Mouse (Mus musculus) T-helper 1 cell (primary cell): Measurements from ENCODE around the gene Tecrl.

ENCODE experiments used
- in situ Hi-C: fragments of 300-600 bp; cut with MboI, MseI; formaldehyde crosslinking; loops from one replicate; pipeline ENCODE4 v1.15.1; 2025; ENCODE audit warnings: high pct_unique_total_duplicates

Tecrl gene

DNA sequence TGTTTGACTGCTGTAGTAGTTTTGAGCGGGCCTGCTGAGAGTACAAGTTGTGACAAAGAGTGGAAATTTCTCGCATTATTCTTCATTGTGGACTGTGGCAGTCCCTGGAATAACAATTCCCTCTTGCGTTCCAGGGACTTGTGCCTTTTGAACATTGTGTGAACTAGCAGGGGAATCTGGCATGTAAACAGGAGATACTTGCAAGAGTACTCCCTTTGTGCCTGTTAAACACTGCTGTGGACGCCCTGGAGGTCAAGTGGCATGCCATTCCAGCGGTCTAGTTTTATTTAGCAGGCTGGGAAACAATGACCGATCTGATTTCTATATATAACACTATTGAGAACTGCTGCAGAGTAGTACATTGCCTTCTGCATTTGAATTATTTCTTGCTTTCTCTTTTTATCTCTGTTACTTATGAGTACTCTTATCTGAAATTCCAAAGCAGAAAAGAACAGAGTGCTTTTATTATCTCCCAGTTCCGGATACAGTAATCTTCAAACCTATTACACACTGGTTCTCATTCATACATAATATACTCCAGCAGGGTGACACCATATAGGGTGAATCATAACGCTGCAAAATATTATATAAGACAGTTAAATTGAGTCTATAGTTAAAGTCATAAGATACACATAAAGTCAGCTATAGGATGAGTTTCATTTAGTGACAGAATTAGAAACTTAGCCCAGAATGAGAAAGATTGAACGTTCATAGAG lies at the start of gene Tecrl:
Gene Tecrl (minus strand): TSS at position 350 of the 716 bp plus-strand sequence.
- in situ Hi-C loops, result no loop called here

DNA sequence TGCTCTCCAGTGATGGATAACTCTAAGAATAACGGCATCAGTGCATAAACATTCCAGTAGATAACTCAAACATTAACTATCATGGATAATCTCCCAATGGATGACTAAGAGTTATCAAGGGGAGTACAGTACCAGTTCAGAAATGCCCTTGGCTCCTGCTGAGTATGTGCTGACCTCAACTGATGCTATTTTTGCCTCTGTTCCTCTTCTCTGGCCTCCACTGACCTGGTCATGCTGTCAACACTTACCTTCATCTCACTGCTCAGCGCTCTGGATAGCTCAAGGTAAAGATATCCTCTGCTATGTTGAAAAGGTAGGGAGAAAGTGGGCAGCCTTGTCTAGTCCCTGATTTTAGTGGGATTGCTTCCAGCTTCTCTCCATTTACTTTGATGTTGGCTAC lies 30.0 kb upstream of the Tecrl start:
- in situ Hi-C loops, result no loop called here

DNA sequence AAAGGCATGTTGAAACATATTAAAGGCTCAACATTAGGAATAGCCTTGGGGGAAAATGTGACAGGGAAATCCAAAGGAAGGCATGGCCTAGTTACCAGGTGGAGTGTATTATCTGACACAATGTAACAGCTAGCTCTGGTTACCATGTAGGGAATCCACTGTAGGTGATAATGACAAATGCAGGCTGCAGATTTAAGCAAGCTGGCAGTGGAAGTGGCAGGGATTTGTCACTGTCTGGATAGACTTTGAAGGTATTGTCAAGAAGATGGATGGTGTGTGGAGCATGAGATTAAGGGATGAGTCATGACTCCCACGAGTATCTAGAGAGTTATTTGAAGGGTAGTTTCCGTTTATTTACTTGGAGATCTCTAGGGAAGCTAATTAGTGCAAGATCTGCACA lies 3.4 kb downstream of the Tecrl start:
- in situ Hi-C loops, result no loop called here

DNA sequence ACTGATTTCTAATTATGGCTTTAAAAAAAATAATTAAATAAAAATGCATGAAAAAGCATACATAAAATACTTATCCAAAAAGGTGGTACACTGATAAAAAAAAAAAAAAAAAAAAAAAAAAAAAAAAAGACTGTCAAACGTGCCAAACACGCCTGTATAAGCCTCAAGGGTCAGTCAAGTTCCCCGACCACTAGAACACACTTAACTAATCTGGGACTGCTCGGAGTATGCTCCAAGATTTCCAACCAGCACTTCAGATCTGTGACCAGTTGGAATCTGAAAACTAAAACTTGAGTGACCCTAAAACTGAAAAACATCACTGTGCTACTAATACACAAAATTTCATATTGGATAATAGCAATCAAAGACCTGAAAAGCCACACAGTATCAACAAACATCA lies 15.9 kb downstream of the Tecrl start:
- in situ Hi-C loops, result no loop called here

DNA sequence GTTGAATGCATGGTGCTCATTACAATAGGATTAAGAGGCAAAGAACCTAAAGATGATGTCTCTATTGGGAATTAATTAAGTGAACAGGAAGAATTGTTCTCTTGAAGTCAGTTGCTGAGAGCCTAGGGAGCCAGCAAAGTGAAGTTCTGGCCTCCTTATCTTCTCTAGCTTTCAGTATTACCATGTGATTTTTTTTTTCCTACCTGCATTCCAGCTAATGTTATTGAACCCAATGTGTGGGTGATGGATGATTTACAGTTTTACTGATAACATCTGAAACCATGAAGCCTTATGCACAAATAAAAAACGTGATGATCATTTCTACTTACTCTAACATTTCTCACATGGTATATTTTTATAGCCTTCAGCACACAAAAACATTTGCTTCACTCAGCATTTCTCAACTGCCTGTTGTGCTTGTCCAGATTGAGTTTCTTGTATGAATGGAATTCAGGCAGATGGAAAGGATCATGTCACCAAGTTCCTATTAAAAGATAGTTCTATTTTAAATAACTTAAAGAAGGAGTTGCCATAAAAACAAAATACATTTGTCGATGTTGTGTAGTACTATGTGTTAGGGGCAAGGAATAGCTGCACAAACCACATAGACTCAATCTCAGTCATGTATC lies 87.7 kb downstream of the Tecrl start:
- in situ Hi-C loops, result no loop called here

DNA sequence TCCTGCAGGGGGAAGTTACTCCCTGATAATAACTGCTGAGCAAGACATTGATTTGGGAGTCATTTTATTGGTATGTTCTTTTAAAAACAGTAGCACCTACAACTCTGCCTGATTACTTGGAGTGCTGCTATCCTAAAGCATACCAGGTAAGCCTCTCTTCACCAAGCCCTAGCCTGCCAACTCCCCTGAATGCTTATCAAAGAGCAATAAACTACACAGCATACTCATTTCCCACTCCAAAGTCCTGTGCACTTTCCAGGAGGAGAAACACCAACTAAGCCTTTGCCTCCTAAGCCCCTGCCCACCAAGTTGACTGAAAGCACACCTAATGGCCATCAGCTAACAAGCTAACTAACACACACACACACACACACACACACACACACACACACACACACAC lies 94.9 kb downstream of the Tecrl start:
- in situ Hi-C loops, result no loop called here

DNA sequence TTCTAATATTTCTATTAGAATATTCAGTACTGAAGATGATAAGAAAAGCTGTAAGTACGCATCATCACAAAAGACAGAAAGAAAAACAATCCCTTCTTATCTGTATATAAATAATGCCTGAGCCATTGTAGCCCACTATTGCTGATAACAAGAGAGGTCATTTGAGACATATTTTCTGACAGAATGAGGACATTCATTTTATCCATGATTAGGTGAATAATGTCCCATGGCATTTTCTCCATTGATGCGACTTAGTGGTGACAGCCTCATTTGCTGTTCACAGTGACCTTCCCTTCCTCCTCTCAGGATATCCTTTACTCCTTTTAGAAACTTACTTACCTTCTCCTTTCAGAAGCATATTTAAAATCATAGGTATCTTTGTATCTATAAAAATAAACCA lies 100.9 kb downstream of the Tecrl start:
- in situ Hi-C loops, result no loop called here

DNA sequence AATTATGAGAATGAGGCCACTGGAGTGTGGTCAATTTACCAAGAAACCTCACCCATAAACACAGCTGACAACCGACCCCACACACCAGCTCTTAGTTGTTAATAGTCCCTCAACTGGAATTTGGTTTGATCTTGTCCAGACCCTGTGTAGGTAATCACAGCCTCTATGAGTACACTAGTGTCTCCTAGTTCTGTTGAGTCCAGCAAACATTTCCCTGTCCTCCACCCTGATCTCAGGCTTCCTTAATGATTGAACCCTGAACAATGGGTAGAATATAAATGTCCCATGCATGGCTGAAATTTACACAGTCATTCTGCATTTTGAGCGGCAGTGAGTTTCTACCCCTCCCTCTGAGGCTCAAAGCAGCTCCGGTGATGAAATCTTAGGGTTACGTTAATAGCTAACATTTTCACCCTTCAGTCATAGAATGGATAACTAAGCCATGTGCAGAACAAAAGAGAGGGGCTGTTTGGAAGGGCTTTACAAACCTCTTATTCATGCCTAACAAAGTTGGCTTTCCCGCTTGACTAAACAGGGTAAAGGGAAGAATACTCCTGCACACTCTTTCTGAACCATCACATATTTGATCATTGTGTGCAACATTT lies 116.0 kb downstream of the Tecrl start:
- in situ Hi-C loops, result no loop called here
